Mouse (Mus musculus) stomach, embryonic 14.5 days (tissue): ENCODE data around the gene Ang. TPM values are rescaled to one million over a fixed set of nuclear protein-coding genes. Genes with fewer than 3 reads are reported as not detected.
"Not testable (repeated sequence)": the region's sequence is repeated elsewhere in the genome, so short reads cannot be mapped to it uniquely, and the experiment has no call there.

Experiments
- ATAC-seq: fragments of 200-750 bp; cut with Nextera tagmentation; 2 replicates; pipeline ENCODE4 v1.8.0; 2017; ENCODE audit warnings: low read depth, moderate TSS enrichment; ENCODE audit not compliant: insufficient number of reproducible peaks, insufficient read depth, low FRiP score
- H3K27ac ChIP-seq: fragments of 300-500 bp; sonication (generic); 2 replicates; pipeline ENCODE4 v1.5.1; 2014; ENCODE audit warnings: mild to moderate bottlenecking, low read length, moderate library complexity, mixed read lengths
- H3K27me3 ChIP-seq: fragments of 300-500 bp; sonication (generic); 2 replicates; pipeline ENCODE4 v1.6.1; 2014; ENCODE audit warnings: low read length, control low read depth, mixed read lengths; ENCODE audit not compliant: control insufficient read depth, insufficient read depth
- H3K36me3 ChIP-seq: fragments of 300-500 bp; sonication (generic); 2 replicates; pipeline ENCODE4 v1.6.1; 2014; ENCODE audit warnings: mild to moderate bottlenecking, control low read depth, low read length, moderate library complexity, mixed read lengths; ENCODE audit not compliant: control insufficient read depth, insufficient read depth
- H3K4me1 ChIP-seq: fragments of 300-500 bp; sonication (generic); 2 replicates; pipeline ENCODE4 v1.6.1; 2014; ENCODE audit warnings: low read length, control low read depth, mixed read lengths; ENCODE audit not compliant: control insufficient read depth, insufficient read depth
- H3K4me2 ChIP-seq: fragments of 300-500 bp; sonication (generic); replicated peaks from 2 replicates; pipeline ENCODE4 v1.6.1; 2014; ENCODE audit warnings: low read depth, low read length, control low read depth
- H3K4me3 ChIP-seq: fragments of 300-500 bp; sonication (generic); 2 replicates; pipeline ENCODE4 v1.5.1; 2014; ENCODE audit warnings: low read depth, low read length, control low read depth
- H3K9ac ChIP-seq: fragments of 300-500 bp; sonication (generic); replicated peaks from 2 replicates; pipeline ENCODE4 v1.6.1; 2014; ENCODE audit warnings: low read depth, mild to moderate bottlenecking, control low read depth, low read length, moderate library complexity, mixed read lengths
- H3K9me3 ChIP-seq: fragments of 300-500 bp; sonication (generic); 2 replicates; pipeline ENCODE4 v1.6.1; 2016; ENCODE audit warnings: low read depth, low read length, control low read depth; ENCODE audit not compliant: control insufficient read depth
- WGBS: fragments of 180-500 bp; shearing (Covaris S2); extraction: QIAGEN DNeasy Blood & Tissue Kit; methylation state at CpG from one replicate; pipeline ENCODE4 v1.1.7; 2014; 5-methylcytosine and 5-hydroxymethylcytosine counted together
- polyA plus RNA-seq: library from polyadenylated mRNA; unstranded; fragments of >200 nt; fragmentation: Nextera tagmentation; extraction: Ambion mirVana; gene quantifications from 2 replicates; pipeline ENCODE4 v1.2.1, GENCODE M21; 2014

Ang gene
- polyA plus RNA-seq, 1 experiment from 2014 or later = 11.6 TPM

GRCm38 (mm10) chr14:51092073-51092620 is 1.2 kb downstream of the Ang start:
- Histone ChIP-seq H3K27me3 (no peaks in the 10 kb centered on the region), H3K36me3 (no peaks in the 10 kb centered on the region), H3K27ac (peak overlapping the region; percentile 27; the same call in 1 of the 2 replicates), H3K9ac (no peak overlapping the region), H3K4me2 (peak overlapping the region; percentile 63), H3K4me3 (peak overlapping the region; percentile 52), H3K4me1 (0 out of 2 replicates have a peak, but pooled peaks cover 7% of the 10 kb centered on the region), H3K9me3 (no peaks in the 10 kb centered on the region)
- ATAC-seq = no peak
- 40% methylated on average over 8 of the region's 8 CpGs for WGBS

- Histone ChIP-seq H3K27ac (no peak overlapping the region), H3K36me3 (no peaks in the 10 kb centered on the region), H3K9me3 (no peaks in the 10 kb centered on the region), H3K4me1 (0 out of 2 replicates have a peak, but pooled peaks cover 7% of the 10 kb centered on the region), H3K4me2 (no peak overlapping the region), H3K27me3 (no peaks in the 10 kb centered on the region), H3K9ac (no peak overlapping the region), H3K4me3 (no peak overlapping the region)
- no peak for ATAC-seq
- WGBS = 19% methylated on average over 3 of the region's 3 CpGs
Observed at GRCm38 (mm10) chr14:51093496-51093895, 2.5 kb downstream of the Ang start.

GRCm38 (mm10) chr14:51094096-51094875 is 3.3 kb downstream of the Ang start:
- Histone ChIP-seq H3K4me3 (no peak overlapping the region), H3K9ac (no peak overlapping the region), H3K9me3 (no peaks in the 10 kb centered on the region), H3K4me2 (no peak overlapping the region), H3K27ac (no peak overlapping the region), H3K36me3 (no peaks in the 10 kb centered on the region), H3K4me1 (0 out of 2 replicates have a peak, but pooled peaks cover 7% of the 10 kb centered on the region), H3K27me3 (no peaks in the 10 kb centered on the region)
- no peak for ATAC-seq
- WGBS = 84% methylated on average over 5 of the region's 5 CpGs

- Histone ChIP-seq H3K9me3 (no peaks in the 10 kb centered on the region), H3K4me3 (no peak overlapping the region), H3K9ac (no peak overlapping the region), H3K27ac (no peak overlapping the region), H3K36me3 (no peaks in the 10 kb centered on the region), H3K4me1 (0 out of 2 replicates have a peak, but pooled peaks cover 7% of the 10 kb centered on the region), H3K27me3 (no peaks in the 10 kb centered on the region), H3K4me2 (no peak overlapping the region)
- ATAC-seq = no peak
- 70% methylated on average over 9 of the region's 9 CpGs for WGBS
Observed at GRCm38 (mm10) chr14:51094921-51095320, 4.0 kb downstream of the Ang start.

- H3K27ac ChIP-seq = no peak overlapping the region; the same call in 1 of the 2 replicates
- peak; percentile 73 for ATAC-seq
- H3K27me3 ChIP-seq = no peaks in the 10 kb centered on the region
- H3K4me3 ChIP-seq = no peak overlapping the region
- H3K9me3 ChIP-seq = no peaks in the 10 kb centered on the region
- no peak overlapping the region for H3K4me2 ChIP-seq
- H3K36me3 ChIP-seq = no peaks in the 10 kb centered on the region
- no peak overlapping the region for H3K9ac ChIP-seq
- H3K4me1 ChIP-seq = 0 out of 2 replicates have a peak, but pooled peaks cover 7% of the 10 kb centered on the region
- WGBS = 33% methylated on average over 9 of the region's 9 CpGs
Observed at GRCm38 (mm10) chr14:51095736-51096524, 5.0 kb downstream of the Ang start.

- ATAC-seq = not testable (repeated sequence)
- 40% methylated on average over 1 of the region's 1 CpGs for WGBS
Observed at GRCm38 (mm10) chr14:51098300-51098699, 7.3 kb downstream of the Ang start.

GRCm38 (mm10) chr14:51098921-51099320 is 8.0 kb downstream of the Ang start:
- Histone ChIP-seq H3K4me2 (no peak overlapping the region), H3K27ac (no peak overlapping the region), H3K36me3 (no peaks in the 10 kb centered on the region), H3K4me3 (no peak overlapping the region), H3K27me3 (no peaks in the 10 kb centered on the region), H3K9me3 (no peaks in the 10 kb centered on the region), H3K9ac (no peak overlapping the region), H3K4me1 (0 out of 2 replicates have a peak, but pooled peaks cover 2% of the 10 kb centered on the region)
- ATAC-seq = no peak
- WGBS = 96% methylated on average over 11 of the region's 11 CpGs

More at GRCm38 (mm10) chr14:51098300-51098699, 7.3 kb downstream of the Ang start:
- not testable (repeated sequence) for H3K4me1 ChIP-seq, H3K9ac ChIP-seq, H3K27ac ChIP-seq, H3K9me3 ChIP-seq, H3K4me3 ChIP-seq, H3K4me2 ChIP-seq, H3K27me3 ChIP-seq, H3K36me3 ChIP-seq

- no peak overlapping the region for H3K4me2 ChIP-seq
- no peak for ATAC-seq
- WGBS = 70% methylated on average over 9 of the region's 9 CpGs
Observed at GRCm38 (mm10) chr14:51101284-51101683, 10.3 kb downstream of the Ang start.

More at GRCm38 (mm10) chr14:51101284-51101683, 10.3 kb downstream of the Ang start:
- H3K36me3 ChIP-seq = 0 out of 2 replicates have a peak, but pooled peaks cover 4% of the 10 kb centered on the region
- no peaks in the 10 kb centered on the region for H3K9me3 ChIP-seq
- H3K27me3 ChIP-seq = no peaks in the 10 kb centered on the region
- H3K4me3 ChIP-seq = no peak overlapping the region
- no peak overlapping the region for H3K27ac ChIP-seq
- H3K9ac ChIP-seq = no peak overlapping the region
- H3K4me1 ChIP-seq = no peaks in the 10 kb centered on the region
